Mouse (Mus musculus): ENCODE measurements around the gene Ahdc1.
A peak's percentile ranks its signal among the peaks of the same experiment; 100 is the strongest.
"Not testable (repeated sequence)": the region's sequence is repeated elsewhere in the genome, so short reads cannot be mapped to it uniquely, and the experiment has no call there.

The Ahdc1 gene

DNA sequence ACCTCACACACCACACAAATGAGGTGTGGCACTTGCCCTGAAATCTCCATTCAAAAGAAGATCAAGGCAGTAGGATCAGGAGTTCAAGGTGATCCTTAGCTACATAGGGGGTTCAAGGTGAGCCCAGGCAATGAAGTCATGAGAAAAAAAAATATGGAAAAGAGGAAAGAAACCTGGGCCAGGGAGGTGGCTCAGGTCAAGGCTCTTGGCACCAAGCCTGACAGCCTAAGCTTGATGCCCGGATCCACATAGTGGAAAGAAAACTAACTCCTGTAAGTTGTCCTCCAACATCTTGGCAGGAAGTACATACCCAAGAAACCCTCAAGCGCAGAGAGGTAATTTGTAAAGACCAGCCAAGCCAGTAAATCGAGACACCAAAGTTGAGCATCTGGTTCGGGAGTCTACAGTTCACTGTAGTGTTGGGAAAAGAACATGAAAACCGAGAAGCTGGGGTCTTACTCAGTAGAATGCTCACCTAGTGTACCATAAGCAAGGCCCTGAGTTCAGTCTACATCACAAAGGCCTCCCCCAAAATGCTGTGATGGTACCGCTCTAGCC lies 71.2 kb downstream of the Ahdc1 start:
- DNase-seq: no peak

- DNase-seq: peak; percentile 86
Measured at GRCm38 (mm10) chr4:133083991-133084861, 73.2 kb downstream of the Ahdc1 start.

GRCm38 (mm10) chr4:133085011-133085782 lies 74.1 kb downstream of the Ahdc1 start:
- DNase-seq: peak; percentile 80

- no peak for DNase-seq
Measured at GRCm38 (mm10) chr4:133085783-133086342, 74.8 kb downstream of the Ahdc1 start.

- no peak for DNase-seq
Measured at GRCm38 (mm10) chr4:133087177-133087714, 76.2 kb downstream of the Ahdc1 start.

- no peak for DNase-seq
Measured at GRCm38 (mm10) chr4:133087835-133088234, 76.8 kb downstream of the Ahdc1 start.

DNA sequence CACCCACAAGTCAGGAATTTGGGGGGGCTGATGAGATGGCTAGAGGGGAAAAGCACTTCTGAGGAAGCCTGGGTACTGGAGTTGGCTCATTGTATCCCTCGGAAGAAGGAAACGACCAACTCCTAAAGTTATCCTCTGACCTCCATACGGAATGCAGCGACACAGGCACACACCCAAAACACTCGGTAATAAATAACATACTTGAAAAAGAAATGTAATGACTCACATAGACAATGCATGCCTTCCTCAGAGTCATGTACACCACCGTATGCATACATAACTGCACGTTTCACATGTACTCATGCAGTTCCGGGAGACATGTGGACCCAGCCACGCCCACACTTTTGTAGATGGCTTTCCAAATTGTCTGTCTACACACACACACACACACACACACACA lies 78.3 kb downstream of the Ahdc1 start:
- no peak for DNase-seq

DNA sequence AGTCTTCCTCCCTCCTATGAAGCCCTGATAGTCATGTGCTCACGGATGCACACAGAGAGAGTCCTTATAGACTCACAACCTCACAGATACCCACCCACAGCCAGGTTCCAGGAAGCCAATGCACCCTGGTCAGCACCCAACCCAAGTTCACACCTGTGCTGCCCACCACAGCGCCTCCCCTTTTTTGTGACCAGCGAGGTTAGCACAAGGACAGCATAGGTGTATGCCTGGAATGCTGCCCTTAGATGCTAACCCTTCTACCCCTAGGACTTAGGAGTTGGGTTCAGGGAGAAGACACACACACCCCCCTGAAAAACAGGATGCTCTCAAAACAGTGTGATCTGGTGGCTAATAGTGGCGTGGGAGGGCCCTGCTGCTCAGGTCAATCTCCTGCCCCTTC lies 78.7 kb downstream of the Ahdc1 start:
- DNase-seq: no peak

- no peak for DNase-seq
Measured at GRCm38 (mm10) chr4:133090276-133090719, 79.2 kb downstream of the Ahdc1 start.

GRCm38 (mm10) chr4:133090720-133091458 lies 79.8 kb downstream of the Ahdc1 start:
- DNase-seq: peak; percentile 67

DNA sequence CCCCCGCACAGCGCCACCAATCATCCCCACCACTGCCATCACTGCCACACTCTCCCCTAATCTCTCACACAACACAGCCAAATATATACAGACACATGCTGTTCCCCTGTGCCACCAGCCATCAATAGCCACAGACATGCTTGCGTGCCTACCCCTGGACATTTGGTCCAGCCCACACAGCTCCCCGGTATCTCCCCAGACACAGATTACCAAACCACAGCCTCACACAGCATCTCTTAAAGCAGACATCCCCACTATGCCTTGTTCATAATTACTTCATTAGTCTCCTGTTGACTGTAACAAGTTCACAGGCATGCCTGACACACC lies 80.4 kb downstream of the Ahdc1 start:
- no peak for DNase-seq

DNA sequence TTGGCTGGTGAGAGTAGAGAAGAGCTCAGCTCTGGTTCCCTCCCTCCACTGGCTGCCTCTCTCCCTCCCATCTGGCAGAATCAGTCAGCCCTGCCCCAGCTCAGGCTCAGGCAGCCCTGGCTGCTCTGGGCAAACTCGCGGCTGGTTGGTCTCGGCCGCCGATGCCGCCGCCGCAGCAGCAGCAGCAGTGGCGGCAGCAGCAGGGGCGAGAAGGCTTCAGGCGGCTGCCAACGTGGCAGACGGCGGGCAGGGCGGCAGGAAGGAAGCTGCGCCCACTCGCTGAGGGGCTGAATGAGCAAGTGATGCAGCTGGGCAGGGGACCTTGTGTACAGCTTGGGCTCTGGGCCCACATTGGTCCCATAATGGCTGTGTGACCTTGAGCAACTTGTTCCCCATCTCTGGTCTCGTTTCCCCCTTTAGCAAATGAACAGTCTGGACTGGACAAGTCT lies 81.4 kb downstream of the Ahdc1 start:
- DNase-seq: peak; percentile 67

GRCm38 (mm10) chr4:133093056-133093455 lies 82.0 kb downstream of the Ahdc1 start:
- no peak for DNase-seq

- peak; percentile 55 for DNase-seq
Measured at GRCm38 (mm10) chr4:133093481-133094033, 82.5 kb downstream of the Ahdc1 start.

GRCm38 (mm10) chr4:133094255-133094654 lies 83.2 kb downstream of the Ahdc1 start:
- DNase-seq: no peak

GRCm38 (mm10) chr4:133094936-133095733 lies 84.1 kb downstream of the Ahdc1 start:
- DNase-seq: peak; percentile 89

- DNase-seq: peak; percentile 63
Measured at GRCm38 (mm10) chr4:133095734-133096065, 84.6 kb downstream of the Ahdc1 start.

DNA sequence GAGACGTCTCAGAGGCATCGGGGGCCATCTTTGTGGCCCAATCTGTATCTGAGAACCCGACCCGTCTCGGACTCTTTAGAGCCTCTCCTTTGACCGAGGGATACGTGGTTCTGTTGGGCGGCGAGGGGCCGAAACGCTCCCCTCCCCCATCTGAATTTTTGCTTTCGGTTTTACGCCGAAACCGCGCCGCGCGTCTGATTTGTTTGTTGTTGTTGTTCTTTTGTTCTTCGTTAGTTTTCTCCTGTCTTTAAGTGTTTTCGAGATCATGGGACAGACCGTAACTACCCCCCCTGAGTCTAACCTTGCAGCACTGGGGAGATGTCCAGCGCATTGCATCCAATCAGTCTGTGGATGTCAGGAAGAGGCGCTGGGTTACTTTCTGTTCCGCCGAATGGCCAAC lies 85.6 kb downstream of the Ahdc1 start:
- not testable (repeated sequence) for DNase-seq

DNA sequence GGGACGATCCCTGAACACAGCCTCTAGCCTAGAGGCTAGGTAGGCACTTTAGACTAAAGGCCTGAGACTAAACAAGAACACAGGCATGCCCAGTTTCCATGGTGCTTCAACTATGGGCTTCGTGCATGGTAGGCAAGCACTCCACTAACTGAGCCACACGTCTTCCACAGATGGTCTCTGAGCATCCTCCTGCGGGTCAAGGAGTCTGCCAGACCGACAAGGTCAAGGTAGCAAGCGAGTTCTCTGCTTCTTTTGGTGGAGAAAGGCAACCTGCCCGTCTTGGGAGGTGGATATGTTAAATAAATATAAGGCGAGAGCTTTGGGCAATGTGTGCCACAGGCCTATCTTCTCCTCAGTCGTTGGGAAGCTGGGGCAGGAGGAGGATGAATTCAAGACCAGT lies 90.7 kb downstream of the Ahdc1 start:
- DNase-seq: peak; percentile 51

- DNase-seq: peak; percentile 71
Measured at GRCm38 (mm10) chr4:133103525-133104193, 92.6 kb downstream of the Ahdc1 start.

DNA sequence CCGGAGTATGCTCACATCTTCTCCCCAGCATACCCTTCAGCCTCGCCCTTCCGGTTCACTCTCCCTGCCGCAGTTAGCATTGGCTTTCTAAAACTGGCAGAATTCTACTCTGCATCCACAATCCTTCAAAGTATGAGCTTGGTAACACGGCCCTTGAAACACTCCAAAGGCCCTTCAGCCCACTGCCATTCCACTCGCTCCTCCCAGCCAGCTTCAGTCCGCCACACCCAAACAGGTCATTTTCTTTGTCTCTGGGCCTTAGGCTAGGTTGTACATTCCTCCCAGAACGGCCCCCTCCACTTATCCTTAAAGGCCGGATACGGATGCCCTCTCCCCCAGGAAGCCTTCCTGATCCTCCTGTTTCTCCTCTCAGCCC lies 93.1 kb downstream of the Ahdc1 start:
- no peak for DNase-seq
